Mouse (Mus musculus) spleen, embryonic (tissue): ENCODE data around the gene Ift46.

Experiments used
- CTCF ChIA-PET: fragments of 350-600 bp; sonication (Branson Sonifier 250); formaldehyde crosslinking; loops from one replicate; lab custom pipeline; 2022; lab: Charles Lee

Gene Ift46

DNA sequence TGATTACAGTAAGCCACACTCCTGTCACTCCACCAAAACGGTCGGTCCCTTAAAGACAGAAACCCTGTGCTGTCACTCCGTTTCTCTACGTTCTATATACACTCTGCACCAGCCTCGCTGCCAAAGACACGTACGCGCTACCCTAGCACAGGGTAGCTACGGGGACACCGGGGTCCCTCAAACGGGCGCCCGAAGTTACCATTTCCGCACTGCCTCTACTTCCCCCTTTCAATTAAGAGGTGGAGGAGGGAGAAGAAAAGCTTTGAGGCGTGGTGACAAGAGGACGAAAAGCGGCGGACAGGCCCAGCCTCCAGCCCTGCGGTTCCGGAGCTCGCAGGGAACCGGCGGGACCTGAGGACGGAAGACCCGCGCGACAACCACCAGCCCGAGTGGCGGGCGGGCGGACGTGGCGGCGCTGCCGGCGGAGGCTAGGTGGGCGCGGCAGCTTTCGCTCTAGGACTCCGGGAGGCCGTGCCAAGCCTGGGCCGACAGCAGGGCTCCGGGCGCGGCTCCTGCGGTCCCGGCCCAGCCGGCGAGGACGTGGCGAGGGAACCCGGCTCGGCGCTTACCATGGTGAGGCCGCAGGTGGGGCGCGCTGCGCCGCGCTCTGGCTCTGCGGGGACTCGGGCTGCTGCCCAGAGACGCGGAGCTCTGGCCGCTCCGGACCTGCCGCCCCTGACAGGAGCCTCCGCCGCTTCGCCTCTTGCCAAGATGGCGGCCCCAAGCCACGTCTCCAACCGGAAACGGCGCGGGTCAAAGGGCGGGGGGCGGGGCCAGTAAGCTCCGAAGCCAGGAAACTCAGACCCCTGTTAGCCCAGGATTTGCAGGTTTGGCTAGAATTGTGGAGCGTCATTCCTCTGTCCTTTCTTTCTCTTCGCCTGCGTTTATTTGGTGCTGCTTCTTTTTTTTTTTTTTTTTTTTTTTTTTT is at the start of gene Ift46, which contains the start of gene Arcn1:
TSS of gene Ift46 (plus strand) at position 808 of the 928 bp plus-strand sequence.
TSS of gene Arcn1 (minus strand) at position 745 of the 928 bp plus-strand sequence.
- CTCF ChIA-PET, result interaction anchor here (0.6 to 0.7 kb wide), 4 partner anchors 65 to 698 kb away, joined by 4 to 8 read pairs (median 6); no protein-coding TSS in a partner anchor

DNA sequence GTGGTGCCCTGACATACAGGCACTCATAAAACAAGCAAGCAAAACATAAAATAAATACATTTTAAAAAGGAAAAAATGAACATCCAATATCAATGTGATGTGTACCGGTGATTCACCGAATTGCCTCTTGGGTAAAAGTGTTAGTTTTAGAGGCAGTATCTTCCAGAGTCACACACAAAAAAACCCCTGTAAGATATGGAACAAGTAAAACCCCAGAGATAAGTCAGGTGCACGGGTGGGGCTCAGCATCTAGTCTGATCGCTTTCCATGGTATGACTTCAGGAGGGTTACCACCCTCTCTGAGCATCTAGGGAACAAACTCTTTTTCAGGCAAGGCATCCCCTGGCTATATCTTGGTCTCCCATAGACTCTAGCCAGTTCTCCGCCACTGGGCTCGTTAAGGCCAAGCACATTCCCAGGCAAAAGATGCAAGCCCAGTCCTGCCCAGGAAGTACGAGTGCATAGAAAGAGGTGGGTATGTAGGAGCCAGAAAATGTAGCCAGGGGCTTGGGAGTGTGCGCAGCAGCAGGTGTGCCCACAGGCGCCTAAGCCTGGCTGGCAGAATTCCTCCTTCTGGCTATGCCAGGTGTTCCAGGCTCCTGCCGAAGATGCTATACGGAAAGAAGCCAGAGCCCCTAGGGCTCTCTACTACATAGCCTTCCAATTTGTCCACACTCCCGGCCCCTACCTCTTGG is 48.6 kb upstream of the Ift46 start:
- CTCF ChIA-PET, result no interaction called here

DNA sequence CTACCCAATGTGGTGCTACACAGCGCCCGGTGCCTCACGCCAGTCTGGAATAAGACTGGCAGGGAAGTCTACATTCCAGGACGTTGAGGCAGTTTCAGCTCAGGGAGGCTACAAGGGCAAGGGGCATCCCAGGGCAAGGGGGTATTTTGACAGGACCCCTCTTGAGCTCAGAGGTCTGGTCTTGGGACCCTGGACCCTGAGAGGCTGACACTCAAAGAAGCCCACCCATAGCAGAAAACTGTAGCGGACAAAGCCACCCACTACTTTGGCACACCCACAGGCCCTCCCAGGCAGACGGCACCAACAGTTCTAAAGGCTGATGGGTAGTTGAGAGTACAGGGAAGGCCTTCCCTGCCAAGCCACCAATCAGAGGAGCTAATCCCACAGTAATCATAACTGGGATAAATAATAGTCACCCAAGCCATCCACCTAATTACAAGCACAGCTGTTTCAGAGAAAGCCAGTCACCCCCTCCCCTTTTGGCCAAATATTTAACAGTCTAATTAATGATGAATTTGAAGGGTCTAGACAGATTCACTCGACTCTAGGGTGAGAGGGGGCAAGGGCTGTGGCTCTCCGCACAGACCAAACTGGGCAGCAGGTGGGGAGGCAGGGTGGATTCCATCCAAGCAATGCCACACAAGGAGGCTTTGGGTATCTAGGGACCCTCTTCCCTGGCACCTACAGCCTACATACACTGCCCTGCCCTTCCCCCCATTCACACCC is 47.9 kb upstream of the Ift46 start:
- CTCF ChIA-PET, result no interaction called here

DNA sequence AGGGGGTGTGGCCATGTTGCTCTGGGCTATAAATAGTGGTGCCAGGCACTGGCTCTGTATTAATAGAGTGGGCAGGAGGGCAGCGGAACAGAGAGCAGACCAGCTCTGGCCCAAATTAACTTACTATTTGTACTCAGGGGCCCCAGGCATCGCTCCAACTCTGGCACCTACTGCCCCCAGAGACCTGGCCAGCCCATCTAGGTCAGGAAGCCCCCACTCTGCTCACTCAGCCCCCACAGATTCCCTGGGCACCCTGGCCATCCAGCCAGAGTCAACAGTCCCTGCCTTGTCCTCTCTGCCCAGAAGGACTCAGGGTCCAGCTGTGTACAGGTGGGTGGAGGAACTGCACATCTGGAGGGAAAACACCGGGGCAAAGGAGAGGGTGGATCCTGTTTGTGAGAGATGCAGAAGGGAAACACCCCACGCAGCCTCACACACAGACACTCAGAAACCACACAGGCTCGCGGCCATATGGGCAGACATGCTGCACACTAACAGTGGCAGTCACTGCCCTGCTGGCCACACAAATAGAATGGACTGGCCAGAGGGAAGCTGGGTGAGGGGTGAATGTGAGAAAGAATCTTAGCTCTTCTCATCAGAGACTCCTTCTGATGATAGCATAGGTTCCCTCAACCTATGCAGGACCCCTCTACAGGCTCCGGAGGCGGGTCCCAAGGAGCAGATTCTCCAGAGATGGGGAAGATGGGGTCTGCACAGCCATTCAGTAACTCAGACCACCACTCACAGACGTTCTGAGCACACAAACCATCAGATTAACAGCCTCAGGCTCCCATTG is 47.2 kb upstream of the Ift46 start:
- CTCF ChIA-PET, result no interaction called here

DNA sequence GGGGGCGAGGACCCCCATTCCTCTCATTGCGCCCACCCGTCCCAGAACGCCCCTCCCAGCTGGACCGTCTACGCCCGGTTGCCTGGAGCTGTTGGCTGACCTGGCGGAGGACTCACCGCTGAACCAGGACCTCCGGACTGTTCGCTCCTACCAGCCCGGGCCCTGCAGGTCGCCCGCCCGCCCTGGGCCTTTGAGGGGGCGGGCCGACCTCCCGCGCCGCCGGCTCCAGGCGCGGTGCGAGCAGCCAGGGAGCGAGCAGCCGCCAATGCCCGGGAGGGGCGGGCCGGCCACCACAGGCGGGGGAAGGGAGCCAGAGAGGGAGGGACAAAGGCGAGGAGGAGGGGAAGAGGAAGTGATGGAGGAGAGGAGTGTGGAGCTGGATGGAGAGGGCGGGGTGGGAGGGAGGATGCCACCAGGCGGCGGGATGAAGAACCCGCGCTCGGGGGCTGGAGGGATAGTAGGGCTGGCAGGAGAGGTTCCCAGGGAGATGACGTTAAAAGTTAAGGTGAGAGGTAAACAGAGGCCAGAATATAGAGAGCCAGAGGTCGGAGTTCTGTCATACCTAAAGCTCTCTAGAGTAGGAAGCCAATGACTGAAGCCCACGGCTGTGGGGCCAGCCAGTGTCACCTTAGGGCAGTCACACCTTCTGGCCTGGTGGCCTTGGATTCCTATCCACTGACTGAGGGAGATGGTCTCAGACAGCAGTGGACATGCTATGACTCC is 46.4 kb upstream of the Ift46 start:
- CTCF ChIA-PET, result no interaction called here

DNA sequence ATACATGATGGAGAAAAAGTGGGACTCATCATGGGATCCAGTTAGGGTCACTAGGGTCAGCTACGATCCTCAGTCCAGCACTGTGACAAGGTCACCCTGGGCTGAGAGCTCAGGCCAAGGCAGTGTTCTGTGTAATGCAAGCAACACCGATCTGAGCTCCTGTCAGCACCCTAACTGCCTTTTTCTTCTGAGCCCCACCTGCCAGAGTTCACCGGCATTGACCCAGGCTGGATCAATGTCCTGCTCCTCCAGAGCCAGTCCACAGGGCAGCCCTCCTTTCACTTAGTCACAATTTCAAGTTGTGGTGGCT is 45.9 kb upstream of the Ift46 start:
- CTCF ChIA-PET, result no interaction called here

DNA sequence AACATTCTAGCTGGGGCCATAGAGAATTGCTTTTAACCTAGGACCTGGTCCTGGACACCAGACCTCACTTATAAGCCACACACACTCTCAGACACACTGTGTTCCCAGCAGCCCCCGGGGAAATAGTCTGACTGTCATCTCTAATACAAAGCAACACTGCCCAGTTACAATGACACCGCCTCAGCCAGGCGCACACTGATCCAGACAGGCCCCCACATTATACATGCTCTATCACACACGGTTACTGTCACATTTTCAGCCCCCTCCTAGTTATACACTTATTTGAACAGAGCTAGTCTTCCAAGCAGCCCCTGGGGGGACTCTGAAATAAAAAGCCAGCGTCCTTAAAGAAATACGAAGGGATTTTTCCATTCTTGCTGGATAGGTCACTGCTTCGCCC is 45.1 kb upstream of the Ift46 start:
- CTCF ChIA-PET, result no interaction called here

DNA sequence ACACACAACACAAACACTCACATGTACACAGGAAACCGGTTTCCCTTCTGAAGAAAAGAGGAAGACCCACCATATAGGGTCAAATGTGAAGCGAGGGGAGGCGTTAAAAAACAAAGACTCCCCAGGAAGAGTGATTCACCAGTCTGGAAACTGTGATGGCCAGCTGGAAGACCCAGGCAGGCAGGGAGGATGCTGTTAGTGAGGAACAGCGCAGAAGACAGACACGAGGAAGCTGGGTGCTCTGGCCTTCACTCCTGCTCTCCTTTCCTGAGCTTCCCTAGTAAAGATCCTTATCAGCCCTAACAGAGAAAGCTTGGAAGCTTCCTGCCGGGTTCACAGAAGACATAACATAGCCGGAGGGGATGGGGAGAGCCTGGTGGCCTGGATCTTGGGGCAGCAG is 44.7 kb upstream of the Ift46 start:
- CTCF ChIA-PET, result no interaction called here

DNA sequence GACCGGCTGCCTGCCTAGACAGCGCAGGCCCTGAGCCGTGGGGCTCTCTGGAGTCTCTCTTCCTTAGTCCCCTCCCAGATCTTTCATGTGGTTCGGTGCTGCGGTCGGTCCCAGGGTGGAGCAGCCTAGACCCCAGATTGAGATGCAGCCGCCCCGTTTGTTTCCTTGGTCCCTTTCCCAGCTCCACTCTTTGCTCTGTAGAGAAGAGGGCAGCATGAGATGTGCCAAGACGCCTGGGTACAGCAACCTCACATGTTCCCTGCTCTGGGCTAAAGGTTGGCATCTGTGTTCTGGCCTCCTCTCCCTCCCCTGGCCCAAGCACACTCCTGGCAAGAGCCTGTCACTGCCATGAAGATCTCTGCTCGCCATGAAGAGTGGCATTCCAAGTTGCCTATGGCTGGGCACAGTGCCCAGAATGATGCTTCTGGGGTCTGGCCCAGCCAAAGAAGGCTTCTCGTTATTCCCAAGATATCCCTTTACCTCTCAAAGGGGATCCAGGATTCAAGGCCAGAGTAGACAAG is 44.1 kb upstream of the Ift46 start:
- CTCF ChIA-PET, result no interaction called here

DNA sequence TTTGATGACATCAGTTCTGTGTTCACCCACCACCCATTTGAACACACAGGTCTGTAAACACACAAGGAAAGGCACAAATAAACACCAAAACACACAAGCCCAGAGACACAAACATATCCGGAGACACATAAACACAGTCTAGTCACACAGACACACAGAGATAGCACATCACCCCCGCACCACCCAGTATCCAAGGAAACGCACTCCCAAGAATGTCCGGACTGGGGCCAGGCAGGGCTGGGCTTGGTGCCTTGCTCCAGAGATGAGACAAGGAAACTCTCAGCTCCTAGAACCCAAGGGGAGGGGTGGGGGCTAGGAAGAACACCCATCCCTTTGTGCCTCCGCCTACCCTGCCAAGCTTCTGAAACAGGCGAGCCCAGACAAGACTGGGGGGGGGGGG is 43.5 kb upstream of the Ift46 start:
- CTCF ChIA-PET, result no interaction called here

DNA sequence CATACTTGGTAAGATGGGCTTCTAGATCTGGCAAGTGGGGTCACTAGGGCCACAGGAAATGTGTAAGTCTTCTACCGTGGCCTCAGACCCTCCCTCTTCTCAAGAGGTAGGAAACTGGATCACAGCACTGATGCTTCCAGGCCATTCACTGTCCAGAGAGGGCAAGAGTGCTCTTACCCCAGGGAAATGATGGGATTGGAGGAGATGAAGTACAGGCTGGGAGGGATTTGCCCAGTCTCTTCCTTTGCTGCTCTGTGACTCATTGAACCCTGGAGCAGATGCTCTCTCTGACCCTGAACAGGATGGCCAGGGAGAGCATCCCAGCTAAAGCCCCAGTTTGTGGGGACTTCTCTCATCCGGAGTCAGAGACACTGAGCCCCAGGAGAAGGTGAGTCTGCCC is 43.0 kb upstream of the Ift46 start:
- CTCF ChIA-PET, result no interaction called here

DNA sequence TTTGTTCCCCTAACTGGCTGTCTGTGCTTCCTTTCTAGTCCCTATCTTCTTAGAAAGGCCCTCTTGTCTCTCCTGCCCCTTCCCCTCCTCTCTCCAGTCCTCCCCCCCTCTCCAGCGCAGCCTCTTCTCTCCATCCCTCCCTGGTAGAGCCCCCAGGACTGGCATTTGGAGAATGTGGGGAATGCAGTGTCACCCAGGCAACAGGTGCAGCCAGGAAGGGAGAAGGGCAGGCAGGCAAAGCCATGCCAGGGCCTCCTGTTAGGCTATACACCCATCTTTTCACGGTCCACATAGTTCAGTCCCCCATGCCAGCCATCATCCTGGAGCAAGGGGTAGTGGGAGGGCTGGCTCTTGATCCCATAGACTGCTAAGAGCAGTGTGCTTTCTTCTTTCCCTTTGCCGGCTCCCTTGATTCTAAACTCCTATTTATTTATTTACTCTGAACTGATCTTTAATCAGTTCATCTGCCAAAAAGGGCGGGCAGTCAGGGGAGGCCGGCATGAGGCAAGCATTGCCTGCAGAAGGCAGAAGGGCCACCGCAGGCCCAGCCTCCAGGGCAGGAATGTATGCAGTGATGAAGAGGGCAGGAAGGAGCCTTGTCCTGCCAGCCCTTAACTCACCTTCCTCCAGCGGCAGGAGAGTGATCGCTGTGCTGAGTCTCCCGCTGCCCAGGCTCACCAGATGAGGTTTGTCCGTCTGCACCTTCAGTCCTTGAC is 41.1 kb upstream of the Ift46 start:
- CTCF ChIA-PET, result no interaction called here

DNA sequence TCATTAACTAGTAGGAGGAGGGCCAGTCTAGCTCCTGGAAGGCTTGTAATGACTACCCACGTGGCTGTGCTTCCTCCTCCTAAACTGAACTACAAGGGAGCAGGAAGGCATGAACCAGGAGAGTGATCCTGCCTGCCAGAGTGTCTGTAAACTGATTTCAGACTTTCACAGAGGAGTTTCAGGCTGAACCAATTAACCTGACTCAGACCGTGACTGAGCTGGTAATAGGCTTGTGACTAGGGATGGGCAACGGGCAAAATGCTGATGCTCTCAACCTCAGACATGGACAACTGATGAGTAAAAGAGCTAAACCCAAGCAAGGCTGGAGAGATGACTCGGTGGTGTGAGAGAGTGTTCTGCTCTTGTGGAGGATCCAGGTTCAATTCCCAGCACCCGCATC is 40.3 kb upstream of the Ift46 start:
- CTCF ChIA-PET, result no interaction called here

DNA sequence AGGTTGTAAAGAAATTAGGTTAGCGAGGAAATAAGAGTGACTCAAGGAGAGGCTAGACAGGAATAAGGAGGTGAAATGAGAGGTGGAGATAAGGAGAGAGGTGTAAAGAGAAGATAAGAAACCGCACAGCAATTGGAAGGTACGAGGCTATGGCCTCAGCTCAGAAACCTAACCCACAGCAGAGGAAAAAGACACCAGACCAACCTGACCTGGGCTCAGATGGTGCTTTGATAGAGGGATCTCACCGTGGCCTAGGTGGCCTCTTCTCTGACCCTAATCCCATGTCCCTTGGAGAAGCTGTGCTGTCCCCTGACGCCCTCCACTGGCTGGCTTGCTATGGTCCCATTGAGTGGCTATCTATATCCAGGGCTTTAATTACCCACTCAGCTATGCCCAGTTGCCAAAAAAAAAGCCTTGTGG is 35.6 kb upstream of the Ift46 start:
- CTCF ChIA-PET, result no interaction called here

DNA sequence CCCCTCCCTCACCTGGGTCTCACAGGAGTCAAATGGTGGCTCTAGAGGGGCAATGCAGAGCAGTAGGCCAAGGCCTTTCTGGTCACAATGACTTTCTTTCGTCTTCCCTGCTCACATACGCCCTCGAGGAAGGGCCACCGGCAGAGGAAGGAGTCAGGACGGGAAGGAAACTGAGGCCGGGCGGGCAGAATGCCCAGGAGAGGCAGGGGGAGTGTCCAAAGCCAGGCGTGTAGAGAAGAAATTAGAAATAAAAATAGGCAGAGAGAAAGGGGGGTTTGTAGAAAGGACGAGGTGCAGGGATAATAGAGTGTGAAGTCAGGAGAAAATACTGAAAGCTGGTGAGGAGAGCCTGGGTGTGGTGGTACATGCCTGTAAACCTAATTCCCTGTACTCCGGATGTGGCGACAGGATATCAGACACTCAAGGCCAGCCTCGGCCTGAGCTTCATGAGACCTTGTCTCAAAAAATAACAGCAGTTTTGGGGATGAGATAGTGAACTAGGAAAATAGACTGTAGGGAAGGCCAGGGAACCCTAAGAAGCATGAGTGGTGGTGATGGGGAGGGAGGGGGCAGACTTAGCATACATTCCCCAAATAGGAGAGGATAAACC is 34.7 kb upstream of the Ift46 start:
- CTCF ChIA-PET, result no interaction called here

DNA sequence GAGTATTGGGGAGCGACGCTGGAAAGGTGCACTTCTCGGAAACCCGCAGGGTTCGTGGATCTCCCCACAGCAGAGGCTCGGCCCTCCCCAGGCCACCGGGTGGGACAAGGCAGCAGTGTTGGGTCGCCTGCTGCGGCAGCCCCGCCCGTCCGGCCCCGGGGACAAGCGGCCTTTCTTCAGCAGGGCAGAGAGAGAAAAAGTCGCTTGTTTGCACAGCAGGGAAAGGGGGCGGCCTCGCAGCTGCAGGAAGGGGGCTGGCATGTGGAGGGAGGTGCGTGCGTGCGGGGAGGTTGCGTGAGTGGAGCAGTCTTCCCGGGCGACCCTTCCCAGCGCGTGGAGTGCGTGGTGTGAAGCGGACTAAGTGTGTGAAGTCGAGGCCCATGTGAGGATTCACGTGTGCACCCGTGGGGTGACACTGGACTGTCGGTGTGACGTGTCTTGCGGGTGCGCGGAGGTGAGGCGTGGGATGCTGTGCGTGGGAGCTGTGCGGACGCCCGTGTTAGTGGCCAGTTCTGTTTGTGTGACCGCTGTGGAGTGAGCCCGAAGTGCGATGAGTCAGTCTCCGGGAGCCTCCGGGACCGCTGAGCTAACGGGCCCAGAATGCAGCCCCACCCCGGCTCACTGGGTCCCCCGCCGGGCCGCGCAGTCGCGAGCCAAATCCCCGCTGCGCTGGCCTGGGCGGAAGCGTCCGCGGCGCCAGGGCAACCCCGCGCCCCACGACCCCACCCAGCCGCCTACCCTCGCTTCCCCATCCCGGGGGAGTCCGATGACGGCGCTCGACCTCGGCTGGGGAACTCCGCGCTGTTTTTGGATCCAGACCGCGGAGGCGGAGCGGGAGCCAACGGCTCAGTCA is 33.8 kb upstream of the Ift46 start:
- CTCF ChIA-PET, result interaction anchor here (0.6 kb wide), 1 partner anchor 224 kb away, joined by 9 read pairs; no protein-coding TSS in a partner anchor

DNA sequence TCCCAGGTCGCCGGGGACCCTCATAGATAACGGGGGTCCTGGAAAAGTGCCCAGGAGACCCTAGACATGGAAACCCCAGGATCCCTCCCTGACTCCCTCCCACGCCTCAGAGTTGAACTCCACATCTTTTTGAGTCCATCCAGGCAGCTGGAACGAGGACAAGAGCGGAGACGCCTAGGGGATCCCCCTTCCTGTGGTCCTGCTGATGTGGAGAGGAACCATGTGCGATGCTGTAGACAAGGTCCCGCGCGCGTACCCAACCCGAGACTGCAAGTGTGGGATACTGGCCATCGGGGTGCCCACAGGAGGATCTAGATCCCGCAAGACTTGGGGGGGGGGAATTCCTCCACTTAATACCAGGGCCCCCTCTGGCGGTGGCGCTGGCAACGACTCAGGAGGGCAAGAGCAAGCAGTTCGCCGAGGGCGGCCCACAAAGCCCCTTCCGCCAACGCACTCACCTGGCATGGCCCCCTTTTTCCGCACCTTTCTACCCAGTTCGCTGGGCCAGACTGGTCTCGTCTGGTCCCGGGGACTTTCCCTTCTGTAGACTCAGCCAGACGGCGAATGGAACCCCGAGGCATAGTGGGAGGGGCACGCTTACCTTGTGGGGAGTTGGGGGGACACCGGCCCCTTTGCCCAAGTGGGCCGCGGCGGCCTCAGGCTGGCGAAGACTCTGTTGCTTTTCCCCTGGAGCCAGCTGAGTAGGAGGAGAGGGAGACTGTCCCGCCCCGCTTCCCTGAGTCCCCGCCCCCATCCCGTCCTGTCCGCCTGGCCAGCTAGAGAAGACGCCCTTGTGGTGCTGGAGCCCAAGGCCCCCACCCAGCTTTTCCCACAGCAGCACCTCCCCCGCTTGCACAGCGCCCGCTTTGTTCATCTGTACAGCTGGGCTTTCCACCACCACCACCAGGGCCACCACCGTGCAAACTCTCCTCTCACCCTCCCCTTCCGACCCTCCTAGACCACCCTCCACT is 32.9 kb upstream of the Ift46 start, which contains the start of gene Phldb1:
TSS of gene Phldb1 (minus strand) at position 675 of the 971 bp plus-strand sequence.
- CTCF ChIA-PET, result no interaction called here
